Mouse (Mus musculus) heart, postnatal 0 days (tissue): ENCODE measurements at regions not wholly inside any gene's neighbourhood (a gene's known extent, or its start where the extent isn't known, plus 50 kb on each side); places are given as distances from the start of the nearest gene placed in this dataset.

ENCODE experiments used
- CTCF ChIP-seq: IDR thresholded peaks from 2 replicates; pipeline ENCODE4 v1.5.1; 2016; ENCODE audit warnings: antibody characterized with exemption, control low read depth, low read depth
- EP300 ChIP-seq: IDR thresholded peaks from 2 replicates; pipeline ENCODE4 v1.6.1; 2016; ENCODE audit warnings: antibody characterized with exemption, low read depth

- TF ChIP-seq CTCF, result no peak
- no peak for TF ChIP-seq EP300
These were observed 221.2 kb upstream of the Ppargc1a start for GRCm38 (mm10) chr5:51788768-51789167.
